Mouse (Mus musculus) lung, adult 2 months (tissue): ENCODE results near the gene Gtf2b. TPM values are rescaled to one million over a fixed set of nuclear protein-coding genes. Genes with fewer than 3 reads are reported as not detected.

ENCODE experiments used
- DNase-seq: peaks from one replicate; pipeline ENCODE4 v3.0.0; 2022
- H3K4me1 ChIP-seq: fragments of 200-500 bp; 2 replicates; pipeline ENCODE4 v1.6.1; 2011; ENCODE audit warnings: low read length; ENCODE audit not compliant: control insufficient read depth, insufficient read depth
- H3K4me3 ChIP-seq: fragments of 200-500 bp; replicated peaks from 2 replicates; pipeline ENCODE3; 2011; ENCODE audit warnings: low read depth, mild to moderate bottlenecking, control low read depth, low read length; ENCODE audit errors: extremely low read depth
- CTCF ChIP-seq: fragments of 200-500 bp; IDR thresholded peaks from 2 replicates; pipeline ENCODE4 v1.5.1; 2011; ENCODE audit warnings: mild to moderate bottlenecking, low read length, control low read depth; ENCODE audit not compliant: insufficient read depth
- POLR2A ChIP-seq: fragments of 200-500 bp; IDR thresholded peaks from 2 replicates; pipeline ENCODE4 v1.6.1; 2011; ENCODE audit warnings: low read depth, mild to moderate bottlenecking, control low read depth, low read length, borderline replicate concordance; ENCODE audit errors: extremely low read depth
- WGBS: fragments of 180-500 bp; shearing (Covaris S2); methylation state at CpG from one replicate; pipeline ENCODE4 v1.1.7; 2018; 5-methylcytosine and 5-hydroxymethylcytosine counted together
- polyA plus RNA-seq: library from polyadenylated mRNA; depleted of rRNA; stranded (reverse); fragments of >200 nt; gene quantifications from 2 replicates; pipeline ENCODE4 v1.2.3, GENCODE M21; 2012; rRNA removed

Gene Gtf2b
- polyA plus RNA-seq, result 18.0 and 20.7 TPM in 2 replicates

- under 1% methylated on average over 64 of the region's 64 CpGs for WGBS
- H3K4me1 ChIP-seq, result peaks cover 6% of the 10 kb centered on the region
- peak within 1 kb of the TSS; percentile 93 for H3K4me3 ChIP-seq
- peak; percentile 99 for TF ChIP-seq POLR2A
- TF ChIP-seq CTCF, result no peak
- peak; percentile 96 for DNase-seq
Measured at GRCm38 (mm10) chr3:142764995-142765777, at the start of gene Gtf2b. Gtf2b (plus strand) TSS chr3:142765045.

DNA sequence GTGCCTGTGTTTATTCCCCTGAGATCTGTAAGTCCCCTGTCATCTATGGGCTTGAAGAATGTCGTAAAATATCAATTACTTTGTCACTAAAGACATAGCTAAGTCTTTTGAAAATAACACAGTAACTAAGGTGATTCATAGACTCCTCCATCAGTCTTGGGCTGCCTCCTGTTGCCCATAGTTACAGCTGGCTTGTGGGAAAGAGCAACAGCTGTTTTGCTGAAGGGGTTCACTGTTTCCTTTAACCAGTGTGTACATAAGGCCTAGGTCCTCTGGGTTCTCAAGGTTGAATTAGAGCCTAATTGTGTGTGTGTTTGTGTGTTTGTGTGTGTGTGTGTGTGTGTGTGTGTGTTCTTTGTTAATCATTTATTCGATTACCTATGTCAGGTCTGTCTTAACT lies 39.4 kb upstream of the Gtf2b start:
- no peaks in the 10 kb centered on the region for H3K4me1 ChIP-seq
- no peak overlapping the region for H3K4me3 ChIP-seq
- DNase-seq, result no peak
- 79% methylated on average over 2 of the region's 2 CpGs for WGBS
- no peak for TF ChIP-seq CTCF
- no peak for TF ChIP-seq POLR2A

- H3K4me1 ChIP-seq, result no peaks in the 10 kb centered on the region
- DNase-seq, result no peak
- H3K4me3 ChIP-seq, result no peak overlapping the region
- no peak for TF ChIP-seq POLR2A
- TF ChIP-seq CTCF, result no peak
- WGBS, result 89% methylated on average over 22 of the region's 22 CpGs
Measured at GRCm38 (mm10) chr3:142725969-142726672, 38.7 kb upstream of the Gtf2b start.

DNA sequence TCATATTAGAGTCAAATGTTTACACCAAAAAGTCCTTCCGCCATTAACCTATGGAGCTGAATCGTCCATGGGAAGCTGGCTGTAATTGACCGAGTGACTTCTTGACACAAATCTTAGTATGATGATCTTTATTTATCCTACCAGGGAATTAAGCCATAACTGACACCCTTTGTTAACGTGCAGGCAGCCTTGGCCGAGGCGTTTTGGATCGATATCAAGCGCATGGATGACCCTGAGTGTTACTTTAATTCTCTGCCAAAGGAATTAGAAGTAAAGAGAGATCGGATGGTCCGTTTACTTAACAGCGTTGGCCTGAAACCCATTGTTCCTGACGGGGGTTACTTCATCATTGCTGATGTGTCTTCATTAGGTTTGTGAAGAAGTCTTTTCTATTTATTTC lies 30.6 kb upstream of the Gtf2b start:
- Histone ChIP-seq H3K4me3 (no peak overlapping the region), H3K4me1 (no peaks in the 10 kb centered on the region)
- no peak for DNase-seq
- no peak for TF ChIP-seq POLR2A
- no peak for TF ChIP-seq CTCF
- WGBS, result 56% methylated on average over 12 of the region's 12 CpGs

DNA sequence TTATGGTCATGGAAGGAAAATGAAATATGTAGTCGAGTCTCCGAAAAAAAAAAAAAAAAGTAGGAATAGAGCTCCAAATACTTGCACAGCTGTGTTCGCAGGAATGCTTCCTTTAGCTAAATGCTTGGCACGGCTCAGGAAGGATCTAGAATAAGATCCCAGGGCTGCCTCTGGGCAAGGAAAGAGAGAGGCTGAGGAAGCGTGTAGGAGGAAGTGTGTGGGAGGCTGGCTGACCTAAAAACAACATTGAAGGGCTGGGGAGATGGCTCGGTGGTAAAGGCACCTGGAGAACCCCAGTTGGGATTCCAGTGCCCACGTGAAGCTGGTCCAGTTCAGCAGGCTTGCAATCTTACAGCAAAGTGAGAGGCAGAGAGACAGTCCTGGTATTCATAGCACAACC lies 23.9 kb upstream of the Gtf2b start:
- WGBS, result 30% methylated on average over 7 of the region's 7 CpGs
- no peak for TF ChIP-seq POLR2A
- no peak for TF ChIP-seq CTCF
- DNase-seq, result no peak
- Histone ChIP-seq H3K4me1 (no peaks in the 10 kb centered on the region), H3K4me3 (no peak overlapping the region)

DNA sequence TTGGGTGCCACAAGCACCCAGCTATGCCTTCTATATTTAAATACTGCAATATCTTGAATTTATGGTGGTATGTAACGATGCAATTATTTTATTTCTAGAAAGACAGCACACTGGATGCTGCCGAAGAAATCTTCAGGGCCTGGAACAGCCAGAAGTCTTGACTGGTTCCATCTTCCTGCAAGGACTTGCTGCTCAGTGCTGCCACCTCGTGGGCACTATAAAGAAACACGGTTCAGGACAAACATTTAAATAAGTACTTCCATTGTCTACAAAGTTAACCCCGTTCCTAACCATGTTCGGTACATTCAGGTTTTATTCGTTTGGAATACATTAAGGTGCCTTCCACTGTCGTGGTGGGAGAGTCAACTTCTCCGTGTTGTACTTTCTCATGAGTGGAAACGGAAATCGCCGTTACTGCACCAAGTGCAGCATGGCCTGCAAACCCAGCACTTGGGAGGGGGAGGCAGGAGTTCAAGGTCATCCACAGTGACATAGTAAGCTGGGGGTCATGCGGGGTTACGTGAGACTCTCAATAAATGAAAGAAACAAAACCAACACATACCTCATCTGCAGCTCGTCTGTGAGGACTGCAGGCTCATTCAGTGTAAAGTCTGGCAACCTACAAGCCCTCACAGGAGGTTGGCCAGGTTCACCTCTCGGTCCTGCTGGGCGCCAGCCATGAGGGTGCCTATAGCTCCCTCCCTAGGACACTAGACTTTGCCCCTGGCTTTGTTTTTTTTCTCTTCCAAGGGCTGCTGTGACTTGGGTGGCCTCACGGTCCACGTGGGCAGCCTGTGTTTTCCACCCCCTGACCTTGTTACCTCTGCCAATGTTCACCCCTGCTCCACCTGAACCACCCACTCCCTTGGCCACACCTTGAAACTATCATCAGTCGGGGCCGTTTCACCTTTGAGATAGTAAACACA lies 20.6 kb upstream of the Gtf2b start:
- 58% methylated on average over 21 of the region's 21 CpGs for WGBS
- peak; percentile 27 for DNase-seq
- no peak overlapping the region for H3K4me3 ChIP-seq

DNA sequence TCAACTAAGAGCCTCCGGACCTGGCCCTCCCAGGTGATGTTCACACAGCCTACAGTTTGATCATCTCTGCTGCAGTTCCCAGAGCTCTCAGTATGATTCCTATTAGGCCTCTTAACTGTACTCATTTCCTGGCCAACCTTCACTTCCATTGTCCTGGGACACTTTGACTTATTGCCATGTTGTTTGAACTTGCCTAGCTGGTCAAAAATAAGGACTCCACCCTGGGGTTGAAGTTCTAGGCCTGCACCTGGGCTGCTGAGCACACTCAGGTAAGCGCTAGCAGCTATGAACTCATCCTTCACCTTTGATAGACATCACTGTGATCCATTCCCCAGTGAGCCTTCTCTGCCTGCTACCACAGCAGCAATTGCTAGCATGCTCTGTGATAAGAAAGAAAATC lies 19.8 kb upstream of the Gtf2b start:
- Histone ChIP-seq H3K4me1 (no peaks in the 10 kb centered on the region), H3K4me3 (no peak overlapping the region)
- no peak for TF ChIP-seq CTCF
- no peak for TF ChIP-seq POLR2A
- 97% methylated on average over 2 of the region's 2 CpGs for WGBS
- no peak for DNase-seq

More for the DNA sequence above, 20.6 kb upstream of the Gtf2b start:
- H3K4me1 ChIP-seq, result no peaks in the 10 kb centered on the region
- peak; percentile 84 for TF ChIP-seq CTCF
- no peak for TF ChIP-seq POLR2A

GRCm38 (mm10) chr3:142747673-142748072 lies 17.2 kb upstream of the Gtf2b start:
- no peak overlapping the region for H3K4me3 ChIP-seq
- TF ChIP-seq POLR2A, result no peak
- no peak for TF ChIP-seq CTCF
- H3K4me1 ChIP-seq, result no peaks in the 10 kb centered on the region
- 92% methylated on average over 7 of the region's 7 CpGs for WGBS
- no peak for DNase-seq

DNA sequence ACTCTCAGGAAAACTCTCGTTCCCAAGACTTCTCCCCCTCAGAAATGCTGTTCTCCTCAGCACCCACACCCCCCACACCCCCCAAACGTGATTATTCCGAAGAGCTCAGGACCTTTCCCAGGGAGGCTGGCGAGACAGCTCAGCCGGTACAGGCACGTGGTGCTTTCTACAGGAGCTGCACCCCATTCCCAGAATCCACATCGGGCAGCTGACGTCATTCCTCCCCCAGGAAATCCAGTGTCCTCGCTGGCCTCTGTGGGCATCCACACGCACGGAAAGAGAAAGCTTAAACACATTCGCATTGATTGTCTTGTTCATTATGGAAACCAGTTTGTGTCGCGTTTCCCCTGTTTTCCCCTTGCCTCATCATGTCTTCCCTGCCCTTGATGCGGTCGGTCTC lies 15.7 kb upstream of the Gtf2b start:
- DNase-seq, result no peak
- TF ChIP-seq CTCF, result no peak
- TF ChIP-seq POLR2A, result no peak
- WGBS, result 80% methylated on average over 16 of the region's 16 CpGs
- Histone ChIP-seq H3K4me1 (no peaks in the 10 kb centered on the region), H3K4me3 (no peak overlapping the region)
